Mouse (Mus musculus): ENCODE data around the gene Tfrc. TPM values are rescaled to one million over a fixed set of nuclear protein-coding genes. Genes with fewer than 3 reads are reported as not detected.
"Not testable (repeated sequence)": the region's sequence is repeated elsewhere in the genome, so short reads cannot be mapped to it uniquely, and the experiment has no call there.

Tfrc gene
- polyA plus RNA-seq, 1 experiment from 2014 or later: 40.2 TPM

GRCm38 (mm10) chr16:32640683-32641082 is 32.0 kb downstream of the Tfrc start:
- WGBS: 74% methylated on average over 2 of the region's 2 CpGs
- H3K36me3 ChIP-seq (ENCODE audit: control insufficient read depth, insufficient read depth, low read length); H3K4me3 ChIP-seq (ENCODE audit: low read depth, low read length); H3K9ac ChIP-seq (ENCODE audit: low read depth, low read length); H3K9me3 ChIP-seq (ENCODE audit: control insufficient read depth, low read length); ATAC-seq (ENCODE audit: low read depth); H3K27me3 ChIP-seq (replicated peaks; ENCODE audit: control insufficient read depth, insufficient read depth, low read length); H3K4me2 ChIP-seq (ENCODE audit: low read depth, low read length); DNase-seq (ENCODE audit: low spot score): not testable (repeated sequence)
- peaks cover 10% of the 10 kb centered on the region for H3K4me1 ChIP-seq (ENCODE audit: control insufficient read depth, insufficient read depth, low read length)
- peak overlapping the region; percentile 48; the same call in 1 of the 2 replicates for H3K27ac ChIP-seq (replicated peaks; ENCODE audit: low read depth, low read length)

DNA sequence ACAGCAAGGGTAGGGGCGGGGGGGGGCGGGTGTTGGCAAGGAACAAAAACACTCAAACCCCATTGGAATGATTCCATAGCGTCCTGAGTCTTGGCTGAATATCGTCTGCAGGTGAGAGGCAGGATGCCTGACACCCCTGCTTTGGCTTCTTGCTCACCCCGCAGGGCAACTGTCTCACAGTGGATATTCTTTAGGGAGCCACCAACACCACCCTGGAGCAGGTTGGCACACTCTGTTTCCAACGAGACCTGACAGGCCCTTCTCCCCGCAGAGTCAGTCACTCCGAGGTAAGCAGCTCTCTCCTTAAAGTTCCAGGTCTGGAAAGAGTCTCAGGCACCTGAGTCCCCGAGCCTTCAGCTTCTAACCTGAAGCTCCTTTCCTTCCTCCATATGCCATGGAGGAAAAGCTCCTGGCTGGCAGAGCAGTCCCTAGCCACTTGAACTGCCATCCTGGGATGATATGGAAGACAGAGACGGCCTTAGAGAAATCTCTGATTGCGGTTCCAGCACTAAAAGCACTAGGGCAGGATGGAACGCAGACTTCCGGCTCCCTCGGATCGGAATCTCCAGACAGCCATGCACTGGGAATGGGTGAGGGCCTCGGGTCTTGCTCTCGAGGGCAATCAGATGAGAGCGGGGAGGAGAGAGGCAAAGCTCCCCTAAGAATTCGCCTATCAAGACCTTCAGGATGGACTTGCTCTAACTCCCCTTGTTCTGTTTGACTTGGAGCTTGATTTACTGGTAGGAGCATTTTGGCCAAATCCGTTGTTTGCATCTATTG is 32.9 kb downstream of the Tfrc start:
- H3K27ac ChIP-seq (replicated peaks; ENCODE audit: low read depth, low read length): no peak overlapping the region
- no peak overlapping the region for H3K4me2 ChIP-seq (ENCODE audit: low read depth, low read length)
- no peaks in the 10 kb centered on the region for H3K36me3 ChIP-seq (ENCODE audit: control insufficient read depth, insufficient read depth, low read length)
- H3K9ac ChIP-seq (ENCODE audit: low read depth, low read length): no peak overlapping the region
- H3K4me3 ChIP-seq (ENCODE audit: low read depth, low read length): no peak overlapping the region
- peaks cover 19% of the 10 kb centered on the region for H3K4me1 ChIP-seq (ENCODE audit: control insufficient read depth, insufficient read depth, low read length)
- no peaks in the 10 kb centered on the region for H3K9me3 ChIP-seq (ENCODE audit: control insufficient read depth, low read length)
- ATAC-seq (ENCODE audit: low read depth) (no peak), DNase-seq (ENCODE audit: low spot score) (no peak)
- no peaks in the 10 kb centered on the region for H3K27me3 ChIP-seq (replicated peaks; ENCODE audit: control insufficient read depth, insufficient read depth, low read length)
- WGBS: 63% methylated on average over 19 of the region's 20 CpGs

GRCm38 (mm10) chr16:32642280-32642679 is 33.6 kb downstream of the Tfrc start:
- no peak overlapping the region for H3K27ac ChIP-seq (replicated peaks; ENCODE audit: low read depth, low read length)
- ATAC-seq (ENCODE audit: low read depth): no peak
- 75% methylated on average over 13 of the region's 13 CpGs for WGBS

GRCm38 (mm10) chr16:32643661-32644061 is 34.9 kb downstream of the Tfrc start, which contains the start of gene Tnk2:
Gene Tnk2 (plus strand): TSS chr16:32643874.
- DNase-seq (ENCODE audit: low spot score): peak; percentile 93
- no peaks in the 10 kb centered on the region for H3K27me3 ChIP-seq (replicated peaks; ENCODE audit: control insufficient read depth, insufficient read depth, low read length)
- H3K27ac ChIP-seq (replicated peaks; ENCODE audit: low read depth, low read length): peak within 1 kb of the TSS; percentile 87
- no peaks in the 10 kb centered on the region for H3K36me3 ChIP-seq (ENCODE audit: control insufficient read depth, insufficient read depth, low read length)
- ATAC-seq (ENCODE audit: low read depth): peak; percentile 91
- H3K9me3 ChIP-seq (ENCODE audit: control insufficient read depth, low read length): no peaks in the 10 kb centered on the region
- 2% methylated on average over 19 of the region's 40 CpGs for WGBS
- peak within 1 kb of the TSS; percentile 88 for H3K4me3 ChIP-seq (ENCODE audit: low read depth, low read length)
- H3K4me2 ChIP-seq (ENCODE audit: low read depth, low read length): peak within 1 kb of the TSS; percentile 90
- peaks cover 19% of the 10 kb centered on the region for H3K4me1 ChIP-seq (ENCODE audit: control insufficient read depth, insufficient read depth, low read length)
- H3K9ac ChIP-seq (ENCODE audit: low read depth, low read length): peak within 1 kb of the TSS; percentile 86

More at GRCm38 (mm10) chr16:32642280-32642679, 33.6 kb downstream of the Tfrc start:
- Histone ChIP-seq H3K27me3 (replicated peaks; ENCODE audit: control insufficient read depth, insufficient read depth, low read length) (no peaks in the 10 kb centered on the region), H3K4me3 (ENCODE audit: low read depth, low read length) (no peak overlapping the region), H3K36me3 (ENCODE audit: control insufficient read depth, insufficient read depth, low read length) (no peaks in the 10 kb centered on the region), H3K9ac (ENCODE audit: low read depth, low read length) (no peak overlapping the region), H3K4me2 (ENCODE audit: low read depth, low read length) (no peak overlapping the region), H3K4me1 (ENCODE audit: control insufficient read depth, insufficient read depth, low read length) (peaks cover 19% of the 10 kb centered on the region), H3K9me3 (ENCODE audit: control insufficient read depth, low read length) (no peaks in the 10 kb centered on the region)
- no peak for DNase-seq (ENCODE audit: low spot score)

DNA sequence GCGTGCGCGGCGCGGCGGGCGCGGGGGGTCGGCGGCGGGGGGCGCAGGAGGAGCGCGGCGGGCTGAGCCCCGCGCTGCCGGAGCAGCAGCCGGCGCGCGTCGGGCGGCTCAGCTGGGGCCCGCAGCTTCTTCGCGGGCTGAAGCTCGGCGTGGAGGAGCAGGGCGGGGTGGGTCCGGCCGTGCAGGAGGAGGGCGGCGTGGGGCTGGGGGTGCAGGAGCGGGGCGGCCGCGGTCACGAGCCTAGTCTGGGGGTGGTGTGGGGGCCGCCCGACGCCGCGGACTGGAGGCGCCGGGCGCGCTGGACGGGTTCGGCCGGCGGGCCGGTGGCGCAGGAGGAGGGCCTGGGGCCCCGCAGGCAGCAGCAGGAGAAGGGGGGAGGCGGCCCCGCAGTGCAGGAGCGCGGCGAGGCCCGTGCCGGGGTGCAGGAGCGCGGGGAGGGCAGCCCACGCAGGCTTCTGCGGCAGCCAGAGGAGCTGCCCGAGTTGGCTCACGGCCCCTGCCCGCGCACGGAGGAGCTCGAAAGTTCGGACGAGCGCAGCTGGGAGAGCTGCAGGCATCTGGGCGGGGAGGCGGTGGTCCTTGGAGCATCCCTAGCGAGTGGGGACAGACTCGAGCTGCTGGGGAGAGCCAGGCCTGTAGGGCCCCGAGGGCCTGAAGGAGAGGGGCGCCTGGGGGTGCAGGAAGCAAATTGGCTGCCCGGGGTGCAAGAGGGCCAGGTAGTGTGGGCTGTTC is 35.5 kb downstream of the Tfrc start:
- no peak for DNase-seq (ENCODE audit: low spot score)
- H3K9me3 ChIP-seq (ENCODE audit: control insufficient read depth, low read length): no peaks in the 10 kb centered on the region
- 2% methylated on average over 20 of the region's 82 CpGs for WGBS

DNA sequence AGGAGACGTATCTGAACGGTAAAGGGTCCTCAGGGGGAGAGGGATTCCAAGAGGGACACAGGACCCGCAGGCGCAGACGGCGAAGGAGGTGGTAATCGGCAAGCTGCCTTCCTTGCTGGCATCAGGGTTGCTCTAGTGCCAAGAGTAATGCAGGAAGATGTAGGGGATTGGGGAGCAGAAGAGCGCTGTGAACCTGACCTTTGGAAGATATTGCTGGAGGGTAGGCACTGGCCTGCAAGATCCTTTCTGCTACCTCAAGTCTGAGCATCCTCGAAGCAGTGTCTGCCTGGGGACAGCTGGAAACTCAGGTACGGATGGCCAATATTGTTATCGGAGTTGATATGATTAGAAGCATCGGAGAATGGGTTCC is 36.1 kb downstream of the Tfrc start:
- Histone ChIP-seq H3K27me3 (replicated peaks; ENCODE audit: control insufficient read depth, insufficient read depth, low read length) (no peaks in the 10 kb centered on the region), H3K9me3 (ENCODE audit: control insufficient read depth, low read length) (no peaks in the 10 kb centered on the region), H3K36me3 (ENCODE audit: control insufficient read depth, insufficient read depth, low read length) (no peaks in the 10 kb centered on the region), H3K4me3 (ENCODE audit: low read depth, low read length) (peak overlapping the region; percentile 88), H3K4me1 (ENCODE audit: control insufficient read depth, insufficient read depth, low read length) (peaks cover 19% of the 10 kb centered on the region), H3K9ac (ENCODE audit: low read depth, low read length) (peak overlapping the region; percentile 86), H3K4me2 (ENCODE audit: low read depth, low read length) (peak overlapping the region; percentile 90), H3K27ac (replicated peaks; ENCODE audit: low read depth, low read length) (peak overlapping the region; percentile 87; the same call in 1 of the 2 replicates)
- ATAC-seq (ENCODE audit: low read depth) (0 out of 2 replicates have a peak, but pooled peaks have one; percentile 2), DNase-seq (ENCODE audit: low spot score) (no peak)
- 15% methylated on average over 12 of the region's 12 CpGs for WGBS

More for the DNA sequence above, 35.5 kb downstream of the Tfrc start:
- peak overlapping the region; percentile 90 for H3K4me2 ChIP-seq (ENCODE audit: low read depth, low read length)
- H3K4me1 ChIP-seq (ENCODE audit: control insufficient read depth, insufficient read depth, low read length): peaks cover 19% of the 10 kb centered on the region
- no peaks in the 10 kb centered on the region for H3K27me3 ChIP-seq (replicated peaks; ENCODE audit: control insufficient read depth, insufficient read depth, low read length)
- ATAC-seq (ENCODE audit: low read depth): peak; percentile 64
- peak overlapping the region; percentile 86 for H3K9ac ChIP-seq (ENCODE audit: low read depth, low read length)
- H3K4me3 ChIP-seq (ENCODE audit: low read depth, low read length): peak overlapping the region; percentile 88
- H3K36me3 ChIP-seq (ENCODE audit: control insufficient read depth, insufficient read depth, low read length): no peaks in the 10 kb centered on the region
- peak overlapping the region; percentile 87 for H3K27ac ChIP-seq (replicated peaks; ENCODE audit: low read depth, low read length)

DNA sequence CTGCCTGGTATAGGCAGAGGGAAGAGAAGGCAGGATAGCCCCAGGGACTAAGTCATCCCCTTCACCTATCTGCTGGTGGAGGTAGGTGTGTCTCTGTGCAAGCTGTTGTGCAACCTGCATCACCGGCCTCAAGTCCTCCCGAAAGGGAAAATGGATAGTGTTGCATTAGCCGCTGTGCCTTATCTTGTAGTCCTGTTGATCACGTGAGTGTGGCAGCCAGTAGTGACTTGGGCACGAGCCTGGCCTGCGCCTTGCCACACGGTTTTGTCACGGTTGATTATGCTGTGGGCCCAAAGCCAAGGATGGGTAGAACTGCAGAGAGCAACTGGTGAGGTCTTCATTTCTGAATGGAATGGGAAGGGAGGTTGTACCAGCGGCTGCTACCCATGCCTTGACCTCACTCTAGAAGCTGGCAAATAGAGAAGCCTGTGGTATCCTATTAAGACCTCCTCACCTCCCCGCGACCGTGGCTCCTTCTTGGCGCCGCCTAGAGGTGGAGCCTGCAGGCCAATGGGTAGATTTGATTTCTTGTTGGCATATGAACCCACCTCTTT is 36.7 kb downstream of the Tfrc start:
- peak; percentile 70 for DNase-seq (ENCODE audit: low spot score)

GRCm38 (mm10) chr16:32646014-32646413 is 37.3 kb downstream of the Tfrc start:
- peak overlapping the region; percentile 88 for H3K4me3 ChIP-seq (ENCODE audit: low read depth, low read length)
- no peaks in the 10 kb centered on the region for H3K27me3 ChIP-seq (replicated peaks; ENCODE audit: control insufficient read depth, insufficient read depth, low read length)
- peaks cover 19% of the 10 kb centered on the region for H3K4me1 ChIP-seq (ENCODE audit: control insufficient read depth, insufficient read depth, low read length)
- DNase-seq (ENCODE audit: low spot score) (no peak), ATAC-seq (ENCODE audit: low read depth) (no peak)
- no peaks in the 10 kb centered on the region for H3K9me3 ChIP-seq (ENCODE audit: control insufficient read depth, low read length)
- no peaks in the 10 kb centered on the region for H3K36me3 ChIP-seq (ENCODE audit: control insufficient read depth, insufficient read depth, low read length)
- WGBS: 77% methylated on average over 9 of the region's 9 CpGs
- H3K27ac ChIP-seq (replicated peaks; ENCODE audit: low read depth, low read length): no peak overlapping the region
- H3K9ac ChIP-seq (ENCODE audit: low read depth, low read length): 0 out of 2 replicates have a peak overlapping the region, but pooled peaks have one; percentile 14
- H3K4me2 ChIP-seq (ENCODE audit: low read depth, low read length): peak overlapping the region; percentile 90

More for the DNA sequence above, 36.7 kb downstream of the Tfrc start:
- Histone ChIP-seq H3K27me3 (replicated peaks; ENCODE audit: control insufficient read depth, insufficient read depth, low read length) (no peaks in the 10 kb centered on the region), H3K4me2 (ENCODE audit: low read depth, low read length) (peak overlapping the region; percentile 90), H3K4me1 (ENCODE audit: control insufficient read depth, insufficient read depth, low read length) (peaks cover 19% of the 10 kb centered on the region), H3K27ac (replicated peaks; ENCODE audit: low read depth, low read length) (no peak overlapping the region), H3K36me3 (ENCODE audit: control insufficient read depth, insufficient read depth, low read length) (no peaks in the 10 kb centered on the region), H3K4me3 (ENCODE audit: low read depth, low read length) (peak overlapping the region; percentile 88), H3K9ac (ENCODE audit: low read depth, low read length) (peak overlapping the region; percentile 86), H3K9me3 (ENCODE audit: control insufficient read depth, low read length) (no peaks in the 10 kb centered on the region)
- WGBS: 16% methylated on average over 14 of the region's 14 CpGs
- peak; percentile 15; the same call in 1 of the 2 replicates for ATAC-seq (ENCODE audit: low read depth)

Measured in embryonic facial prominence, embryonic 14.5 days (tissue).